Mouse (Mus musculus) v-Abl transformed pro-B cells (cell line): ENCODE data around the gene Olfr12.

ENCODE experiments used
- in situ Hi-C, 2 experiments: fragments of 400-800 bp; cut with MboI; formaldehyde crosslinking; loops; one replicate each; pipeline ENCODE4 v1.15.1; 2025; ENCODE audit not compliant: unreplicated experiment in 2 of 2

Gene Olfr12

DNA sequence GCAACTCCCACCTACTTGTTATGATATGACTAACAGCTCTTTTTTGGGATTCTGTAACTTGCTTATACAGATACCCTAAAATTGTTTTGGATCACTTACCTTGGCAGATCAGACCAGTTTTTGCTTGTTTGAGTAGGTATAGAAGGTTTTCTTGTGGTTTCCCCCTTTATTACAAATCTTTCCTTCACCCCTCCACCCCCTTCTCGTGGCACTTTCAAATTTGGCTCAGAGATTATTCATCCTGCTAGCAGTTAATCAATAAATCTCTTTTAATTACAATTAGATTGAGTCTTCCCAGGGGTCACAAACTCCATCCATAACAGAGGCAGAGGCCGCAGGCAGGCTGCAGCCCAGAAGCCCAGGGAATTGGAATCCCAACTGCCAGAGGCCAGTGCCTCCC, at the start of gene Olfr12:
Gene Olfr12, plus strand, starts transcription at position 301 of the 400 bp plus-strand sequence.
- in situ Hi-C loops, result loop anchor here (10.0 to 25.0 kb wide), 5 partner anchors 220 to 1193 kb away; partner anchors contain the start of gene Gpc1 (in 1 of the 2)

DNA sequence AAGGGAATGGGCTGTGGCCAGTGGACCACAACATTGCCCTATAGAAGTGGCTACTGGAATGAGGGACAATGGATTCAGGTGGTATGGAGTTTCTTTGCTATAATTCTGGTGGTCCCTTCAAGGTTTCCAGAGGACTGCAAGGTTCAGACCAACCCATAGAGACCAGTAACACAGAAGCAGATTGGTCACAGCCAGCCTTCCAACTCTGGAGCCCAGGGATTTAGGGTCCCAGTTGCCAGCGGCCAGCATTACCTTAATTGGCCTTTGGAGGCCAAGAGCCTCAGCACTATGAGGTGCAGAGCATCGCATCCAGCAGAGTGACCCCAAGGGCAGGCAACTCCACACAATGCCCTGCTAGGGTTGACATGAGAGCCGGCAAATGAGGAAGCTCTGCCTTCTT, 46.6 kb upstream of the Olfr12 start, which contains the start of gene Olfr1413:
Gene Olfr1413, plus strand, starts transcription at position 301 of the 400 bp plus-strand sequence.
- in situ Hi-C loops, result no loop called here

- in situ Hi-C loops, result no loop called here
These were observed 32.1 kb upstream of the Olfr12 start, which contains the start of gene Olfr1412 for GRCm38 (mm10) chr1:92585479-92585878. Olfr1412 (plus strand) TSS chr1:92585779.

DNA sequence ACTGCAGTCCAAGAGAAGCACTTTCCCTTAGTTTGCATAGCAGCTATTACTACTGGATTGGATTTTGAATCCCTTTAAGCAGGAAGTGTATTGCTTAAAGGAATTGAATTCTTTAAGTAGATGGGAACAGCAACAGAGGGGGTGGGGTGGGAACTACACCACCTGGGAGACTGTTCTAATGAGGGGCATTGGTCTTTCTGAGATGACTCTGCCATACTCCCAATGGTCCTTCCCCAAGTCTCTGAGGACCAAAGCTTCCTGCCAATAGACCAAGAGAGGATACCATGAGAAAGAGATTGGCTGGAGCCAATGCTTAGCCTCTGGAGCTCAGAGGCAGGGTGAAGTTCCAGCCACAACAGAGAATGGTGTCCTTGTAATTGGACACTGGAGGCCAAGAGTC, 23.5 kb upstream of the Olfr12 start, which contains the start of gene Olfr1411:
Gene Olfr1411, plus strand, starts transcription at position 301 of the 400 bp plus-strand sequence.
- in situ Hi-C loops, result no loop called here

- in situ Hi-C loops, result no loop called here
These were observed 21.6 kb upstream of the Olfr12 start for GRCm38 (mm10) chr1:92596019-92596418.

DNA sequence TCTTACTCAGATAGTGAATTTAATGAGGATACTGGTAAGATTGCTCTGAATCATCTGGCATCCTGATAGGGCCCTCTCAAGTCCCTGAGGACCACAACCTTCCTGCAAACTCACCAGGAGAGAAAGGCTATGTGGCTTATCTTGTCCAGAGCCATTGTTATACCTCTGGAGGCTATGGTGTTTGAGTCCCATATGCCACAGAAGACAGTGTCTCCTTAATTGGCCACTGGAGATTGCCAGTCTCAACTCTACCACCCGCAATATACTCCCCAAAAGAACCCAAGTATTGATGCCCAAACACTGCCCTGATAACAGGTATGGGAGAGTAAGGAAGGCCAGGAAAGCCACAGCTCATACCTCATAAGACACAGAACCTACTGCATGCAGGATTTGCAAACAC, 12.1 kb upstream of the Olfr12 start, which contains the start of gene Olfr1410:
Gene Olfr1410, plus strand, starts transcription at position 301 of the 400 bp plus-strand sequence.
- in situ Hi-C loops, result loop anchor here in 1 of 2 experiments (25.0 kb wide), 1 partner anchor 232 kb away; the partner anchor contains the start of gene Gpc1

GRCm38 (mm10) chr1:92607711-92608110, 9.9 kb upstream of the Olfr12 start:
- in situ Hi-C loops, result loop anchor here in 1 of 2 experiments (25.0 kb wide), 1 partner anchor 230 kb away; the partner anchor contains the start of gene Gpc1

- in situ Hi-C loops, result loop anchor here (5.0 to 25.0 kb wide), 6 partner anchors 226 to 1186 kb away; partner anchors contain the start of gene Gpc1 (in 1 of the 2)
These were observed 6.6 kb upstream of the Olfr12 start for GRCm38 (mm10) chr1:92611008-92611407.

DNA sequence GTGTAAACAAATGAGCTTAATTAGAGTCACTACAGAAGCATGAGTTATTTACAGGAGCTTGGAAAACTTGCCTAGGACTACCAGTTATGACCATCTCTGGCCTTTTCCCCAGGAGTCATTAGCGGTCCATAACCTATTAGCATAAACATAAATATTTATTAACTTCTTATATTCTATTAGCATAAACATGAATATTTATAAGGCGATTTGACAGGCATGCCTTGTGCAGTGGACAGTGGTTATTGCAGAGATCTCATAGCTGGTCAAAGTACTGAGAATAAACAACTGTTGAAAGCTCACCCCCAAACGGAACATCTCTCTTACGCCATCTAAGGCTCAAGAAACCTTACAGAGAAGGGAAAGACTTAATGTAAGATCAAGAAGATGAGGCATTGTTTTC, 4.4 kb upstream of the Olfr12 start:
- in situ Hi-C loops, result loop anchor here (5.0 to 25.0 kb wide), 6 partner anchors 224 to 1188 kb away; partner anchors contain the start of gene Gpc1 (in 1 of the 2)

- in situ Hi-C loops, result loop anchor here (5.0 to 25.0 kb wide), 6 partner anchors 223 to 1190 kb away; partner anchors contain the start of gene Gpc1 (in 1 of the 2)
These were observed 3.1 kb upstream of the Olfr12 start for GRCm38 (mm10) chr1:92614516-92614915.

DNA sequence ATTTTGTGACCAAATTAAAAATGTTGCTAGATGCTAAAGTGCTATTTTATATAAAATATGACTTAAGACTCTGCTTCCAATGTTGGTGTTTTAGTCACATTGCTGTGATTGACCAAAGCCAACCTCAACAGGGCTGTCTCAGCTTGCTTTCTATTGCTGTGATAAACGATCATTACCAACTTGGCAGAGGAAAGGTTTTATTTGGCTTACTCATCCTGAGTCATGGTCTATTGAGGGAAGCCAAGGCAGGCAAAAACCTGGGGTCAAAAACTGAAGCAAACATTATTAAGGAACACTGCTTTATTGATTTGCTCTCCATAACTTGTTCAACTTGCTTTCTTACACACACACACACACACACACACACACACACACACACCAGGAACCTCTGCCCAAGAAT, 1.5 kb upstream of the Olfr12 start:
- in situ Hi-C loops, result loop anchor here (10.0 to 25.0 kb wide), 5 partner anchors 221 to 1191 kb away; partner anchors contain the start of gene Gpc1 (in 1 of the 2)

- in situ Hi-C loops, result loop anchor here (10.0 to 25.0 kb wide), 5 partner anchors 219 to 1194 kb away; partner anchors contain the start of gene Gpc1 (in 1 of the 2)
These were observed 772 bp downstream of the Olfr12 start for GRCm38 (mm10) chr1:92618360-92618759.

GRCm38 (mm10) chr1:92628227-92628626, 10.6 kb downstream of the Olfr12 start:
- in situ Hi-C loops, result no loop called here

DNA sequence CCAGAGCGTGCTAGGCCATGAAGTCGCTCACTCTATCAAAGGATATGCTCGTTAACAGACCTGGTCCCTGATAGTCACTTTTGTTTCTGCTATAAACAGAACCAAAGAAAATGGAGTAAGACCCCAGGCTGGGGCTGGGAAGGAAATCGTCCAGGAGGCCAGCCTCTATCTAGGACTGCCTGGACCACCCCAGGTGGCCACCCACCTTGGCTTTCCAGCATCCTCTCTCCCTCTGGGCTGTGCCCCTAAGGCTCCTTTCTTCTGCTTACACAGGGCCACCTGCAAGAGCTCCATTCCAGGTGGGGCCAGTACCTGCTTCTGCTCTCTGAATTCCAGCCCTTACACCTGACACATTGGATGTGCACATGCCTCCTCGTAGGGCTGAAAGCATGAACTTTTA, 14.6 kb downstream of the Olfr12 start:
- in situ Hi-C loops, result no loop called here

GRCm38 (mm10) chr1:92632948-92633347, 15.4 kb downstream of the Olfr12 start:
- in situ Hi-C loops, result no loop called here

DNA sequence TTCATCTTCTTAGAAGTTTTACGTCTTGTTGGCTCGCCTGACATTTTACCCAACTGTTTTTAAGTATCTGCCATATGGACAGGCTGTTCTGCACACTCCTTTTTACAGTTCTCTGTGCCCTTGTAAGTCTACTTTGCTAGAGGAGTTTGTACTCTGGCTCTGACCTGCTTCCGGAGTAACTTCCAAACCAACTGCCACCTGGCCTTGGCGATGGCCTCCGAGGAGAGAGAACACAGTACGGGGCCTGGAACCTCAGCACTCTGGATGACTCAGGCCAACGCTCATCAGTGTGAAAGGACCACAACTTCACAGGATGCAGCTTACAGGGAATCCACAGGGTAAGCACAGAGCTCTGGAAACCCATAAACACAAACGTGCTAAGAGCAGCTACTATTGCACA, 16.1 kb downstream of the Olfr12 start:
- in situ Hi-C loops, result no loop called here

GRCm38 (mm10) chr1:92634569-92634968, 17.0 kb downstream of the Olfr12 start:
- in situ Hi-C loops, result no loop called here

DNA sequence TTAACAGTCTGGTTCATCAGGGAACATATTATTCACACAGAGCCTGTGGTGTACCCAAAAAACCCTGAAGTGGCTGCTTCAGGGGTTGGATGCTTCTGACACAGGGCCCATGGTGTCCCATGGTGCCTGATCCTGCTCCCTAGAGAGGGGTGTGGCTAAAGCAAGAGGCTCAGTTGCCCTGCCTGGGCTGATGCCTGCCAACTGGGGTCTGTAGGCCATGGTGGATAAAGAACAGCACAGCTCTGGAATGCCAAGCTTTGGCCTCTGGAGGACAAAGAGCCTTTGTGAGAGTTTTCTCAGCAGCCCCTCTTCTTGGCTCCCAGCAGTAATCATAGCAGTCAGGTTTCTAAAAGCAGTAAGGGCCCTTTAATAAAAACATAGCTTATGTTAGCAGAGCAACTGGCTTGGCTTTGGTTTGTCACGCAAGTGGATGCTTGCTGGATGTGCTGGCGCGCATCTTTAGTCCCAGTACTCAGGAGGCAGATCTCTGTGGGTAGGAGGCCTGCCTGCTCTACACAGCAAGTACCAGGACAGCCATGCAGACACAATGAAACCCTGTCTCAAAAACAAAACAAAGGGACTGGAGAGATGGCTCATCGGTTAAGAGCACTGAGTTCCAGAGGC, 17.5 kb downstream of the Olfr12 start:
- in situ Hi-C loops, result no loop called here

DNA sequence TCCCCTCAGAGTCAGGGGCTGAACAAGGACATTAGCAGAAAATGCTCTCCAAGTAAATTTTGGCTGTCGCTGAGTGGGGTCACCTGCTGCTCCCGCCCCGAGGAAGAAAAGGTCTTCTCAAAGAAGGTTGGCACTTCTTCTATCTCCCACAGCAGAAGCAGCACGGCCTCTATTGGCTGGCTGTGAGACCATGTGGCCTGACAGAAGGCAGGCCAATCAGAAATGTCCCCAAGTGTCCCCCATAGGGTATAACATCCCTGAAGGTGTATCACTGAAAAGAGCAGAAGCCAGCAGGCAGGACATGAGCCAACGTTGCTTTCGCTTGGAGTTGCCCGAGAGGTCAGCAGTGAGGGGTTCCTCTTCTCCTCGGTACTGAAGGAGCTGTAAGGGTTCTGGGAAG, 18.4 kb downstream of the Olfr12 start:
- in situ Hi-C loops, result no loop called here

DNA sequence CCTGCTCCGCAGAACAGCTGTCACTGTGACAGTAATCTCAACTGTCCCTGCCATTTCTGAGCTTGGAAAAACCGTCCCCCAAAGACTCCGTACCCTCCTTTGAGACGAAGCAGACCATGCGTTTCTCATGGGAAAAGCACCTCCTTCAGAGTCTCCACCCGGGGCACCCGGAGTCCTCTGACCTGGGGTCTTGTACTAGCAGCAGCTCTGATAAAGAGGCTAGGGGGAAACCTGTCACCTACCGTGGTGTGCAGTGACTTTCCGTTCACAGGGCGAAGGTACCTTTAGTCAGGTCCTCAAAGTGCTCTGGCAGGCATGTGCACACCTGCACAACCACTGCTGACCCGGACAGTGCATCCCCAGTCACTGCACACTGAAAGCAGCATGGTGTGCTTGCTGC, 19.1 kb downstream of the Olfr12 start:
- in situ Hi-C loops, result no loop called here

DNA sequence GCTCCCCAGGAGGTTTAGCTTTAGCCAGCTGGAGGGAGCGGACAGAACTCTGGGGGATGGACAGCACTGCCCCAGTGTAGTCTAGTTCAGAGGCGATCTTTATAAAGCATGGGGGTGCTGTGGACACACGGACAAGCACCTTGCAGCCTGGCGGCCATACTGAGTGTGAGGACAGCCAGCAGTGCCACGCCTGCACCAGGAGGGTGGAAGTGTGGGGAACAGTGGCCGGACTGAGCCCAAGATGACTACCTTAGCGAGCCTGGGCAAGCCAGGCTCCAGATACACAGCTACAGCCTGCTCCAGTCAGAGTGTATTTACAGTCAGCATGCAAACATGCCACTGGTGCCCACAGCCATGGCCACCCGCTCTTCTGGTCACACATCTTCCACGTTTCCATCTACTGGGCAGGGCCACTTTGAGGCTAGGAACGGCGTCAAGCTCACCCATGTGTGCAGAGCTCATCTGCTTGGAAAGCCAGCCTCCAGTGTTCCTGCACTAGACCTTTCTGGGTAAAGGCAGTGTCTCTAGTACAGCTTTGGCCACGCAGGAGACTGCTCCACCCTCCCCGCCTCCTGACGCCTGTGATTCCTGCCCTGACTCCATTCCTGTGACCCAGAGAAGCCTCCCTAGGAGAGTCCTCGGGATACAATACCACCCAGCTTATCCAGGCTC, 20.0 kb downstream of the Olfr12 start:
- in situ Hi-C loops, result no loop called here
